Mouse (Mus musculus) kidney, adult 11 months (tissue): ENCODE results near the gene Adad1.

Source experiments
- DNase-seq: peaks from one replicate; pipeline ENCODE4 v3.0.0; 2022

Adad1 gene

DNA sequence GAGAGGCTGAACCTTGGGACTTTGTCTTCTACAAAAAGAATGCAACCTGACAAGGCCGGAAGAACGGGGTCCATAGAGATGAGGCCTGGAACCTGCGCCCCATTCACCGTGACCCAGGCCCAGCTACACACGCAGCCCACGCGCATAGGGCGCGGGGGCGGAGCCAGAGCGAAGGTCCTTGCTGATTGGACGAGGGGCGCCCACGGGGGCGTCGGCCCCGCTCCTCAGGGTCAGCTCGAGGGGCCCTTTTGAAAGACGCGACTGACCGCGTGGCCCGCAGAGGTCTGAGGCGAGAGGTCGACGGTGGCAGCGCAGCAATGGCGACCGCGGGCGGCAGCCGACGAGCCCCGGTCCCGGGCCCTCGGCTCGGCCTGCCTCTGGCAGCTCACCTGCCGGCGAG lies at the start of gene Adad1:
Gene Adad1 (plus strand): TSS at position 122 of the 400 bp plus-strand sequence.
- no peak for DNase-seq

DNA sequence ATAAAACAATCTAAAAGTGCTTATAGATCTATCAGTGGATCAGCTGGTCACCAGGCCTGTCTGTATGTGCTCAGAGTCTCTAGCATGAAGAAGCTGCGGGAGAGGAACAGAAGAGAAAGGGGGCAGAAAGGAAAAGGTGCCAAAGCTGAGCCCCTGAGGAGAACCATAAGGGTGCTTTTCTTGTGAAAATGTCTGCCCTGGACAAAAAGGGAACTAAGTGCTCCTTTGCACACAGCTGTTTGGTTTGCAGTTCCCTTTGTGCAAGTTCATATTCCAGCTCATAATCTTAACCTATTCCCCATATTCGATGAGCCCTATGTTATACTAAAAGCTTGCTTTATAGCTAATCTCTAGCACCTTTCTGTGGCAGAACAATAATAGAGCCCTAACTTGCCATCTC lies 25.3 kb upstream of the Adad1 start:
- no peak for DNase-seq

DNA sequence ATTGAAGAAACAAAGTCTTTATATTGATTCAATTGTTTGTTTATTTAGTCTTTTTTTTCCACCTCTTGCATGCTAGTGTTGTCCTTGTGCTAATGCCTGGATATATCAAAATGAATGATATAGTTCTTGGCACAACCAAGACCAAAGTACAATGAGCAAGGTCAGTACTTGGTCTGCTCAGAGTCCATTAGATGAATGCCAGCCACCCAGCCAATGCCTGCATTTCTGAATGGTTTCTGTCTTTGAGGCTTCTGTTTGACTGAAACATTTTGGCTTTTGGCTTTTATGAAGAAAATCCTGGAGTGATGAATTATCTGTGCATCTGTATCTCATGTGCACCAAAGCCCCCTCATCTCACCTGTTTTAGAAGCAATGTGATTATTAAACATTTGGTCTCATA lies 23.5 kb upstream of the Adad1 start:
- peak; percentile 5 for DNase-seq

DNA sequence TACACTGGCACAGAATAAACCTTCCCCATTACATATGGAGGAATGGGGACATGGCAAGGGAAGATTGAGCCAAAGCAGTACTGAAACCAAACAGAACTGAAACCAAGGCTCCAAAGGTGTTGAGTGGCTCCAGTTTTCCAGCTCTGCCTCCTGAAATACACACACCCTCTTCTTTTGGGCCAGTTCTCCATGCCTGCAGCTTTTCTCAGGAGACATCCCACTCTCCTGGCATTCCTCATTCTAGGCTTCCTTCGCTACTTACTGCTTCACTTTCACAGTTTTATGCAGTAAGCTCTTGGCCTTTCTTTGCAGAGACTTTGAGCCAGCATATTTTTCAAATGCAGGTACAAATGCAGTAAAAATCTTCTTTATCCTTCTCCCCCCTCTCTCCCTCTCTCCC lies 11.8 kb upstream of the Adad1 start:
- no peak for DNase-seq

DNA sequence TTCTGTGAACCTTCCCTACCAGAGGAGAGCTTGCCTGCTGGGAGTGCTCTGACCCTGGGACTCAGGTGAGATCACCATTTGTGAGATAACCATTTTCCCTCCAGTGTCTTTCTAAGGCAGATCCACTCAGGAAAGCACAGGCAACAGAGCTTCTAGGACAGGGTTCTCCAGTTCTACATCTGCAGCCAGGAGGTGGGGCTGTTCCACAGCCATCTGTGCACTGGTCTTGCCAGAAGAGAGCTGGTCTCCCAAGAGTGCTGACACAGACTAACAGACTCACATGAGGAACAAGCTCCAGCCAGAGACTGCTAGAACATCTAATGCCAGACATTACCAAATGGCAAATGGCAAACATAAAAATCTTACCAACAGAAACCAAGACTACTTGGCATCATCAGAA lies 9.9 kb downstream of the Adad1 start:
- DNase-seq: peak; percentile 64

DNA sequence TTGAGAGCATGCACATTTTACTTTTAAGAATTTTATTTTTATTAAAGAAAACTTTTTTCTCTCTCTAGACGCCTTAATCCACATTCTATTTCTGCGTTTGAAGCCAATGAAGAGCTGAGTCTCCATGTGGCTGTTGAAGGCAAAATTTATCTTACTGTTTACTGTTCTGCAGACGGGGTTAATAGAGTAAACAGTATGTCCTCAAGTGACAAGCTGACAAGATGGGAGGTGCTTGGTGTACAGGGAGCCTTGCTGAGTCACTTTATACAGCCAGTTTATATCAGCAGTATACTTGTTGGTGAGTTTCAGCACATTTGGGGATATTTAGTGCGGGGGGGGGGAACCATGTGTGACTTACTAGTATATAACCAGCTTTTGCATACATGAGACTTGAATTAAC lies 21.5 kb downstream of the Adad1 start:
- no peak for DNase-seq

DNA sequence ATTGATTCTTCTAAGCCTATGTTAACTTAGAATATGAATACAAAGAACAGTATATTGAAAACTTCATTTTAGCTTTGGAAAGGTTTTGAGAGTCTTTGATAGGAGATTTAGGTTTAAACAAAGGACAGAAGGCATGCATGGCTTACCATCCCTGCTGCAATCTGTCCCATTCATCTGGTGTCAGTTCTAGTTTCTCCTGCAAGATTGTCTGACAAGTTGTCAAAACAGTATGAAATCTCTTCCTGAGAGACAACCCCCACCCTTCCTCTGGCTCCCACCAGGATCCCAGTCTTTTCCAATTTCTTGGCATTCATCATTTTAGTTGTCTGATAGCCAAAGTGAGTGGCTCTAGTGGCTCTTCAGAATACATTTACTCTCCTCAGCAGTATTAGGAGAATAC lies 27.4 kb downstream of the Adad1 start:
- DNase-seq: no peak

DNA sequence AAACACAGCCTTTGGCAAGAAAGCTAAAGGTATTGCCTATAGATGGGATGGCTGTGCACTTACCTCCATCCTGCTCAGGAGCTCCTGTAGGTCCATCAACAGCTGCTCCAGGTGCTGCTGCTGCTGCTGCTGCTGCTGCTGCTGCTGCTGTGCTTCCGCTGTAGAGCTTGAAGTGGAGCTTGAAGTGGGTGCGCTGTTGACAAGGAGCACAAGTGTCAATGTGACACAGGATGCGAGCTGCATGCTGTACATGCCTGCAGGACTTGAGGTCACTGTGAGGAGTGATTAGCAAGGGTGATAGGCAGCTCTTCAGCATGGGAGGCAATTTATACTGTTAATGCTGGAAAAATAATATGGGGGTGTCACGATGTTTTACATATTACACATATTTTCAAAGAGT lies 62.3 kb downstream of the Adad1 start, which contains the start of gene Il2:
Gene Il2 (minus strand): TSS at position 305 of the 400 bp plus-strand sequence.
- no peak for DNase-seq

DNA sequence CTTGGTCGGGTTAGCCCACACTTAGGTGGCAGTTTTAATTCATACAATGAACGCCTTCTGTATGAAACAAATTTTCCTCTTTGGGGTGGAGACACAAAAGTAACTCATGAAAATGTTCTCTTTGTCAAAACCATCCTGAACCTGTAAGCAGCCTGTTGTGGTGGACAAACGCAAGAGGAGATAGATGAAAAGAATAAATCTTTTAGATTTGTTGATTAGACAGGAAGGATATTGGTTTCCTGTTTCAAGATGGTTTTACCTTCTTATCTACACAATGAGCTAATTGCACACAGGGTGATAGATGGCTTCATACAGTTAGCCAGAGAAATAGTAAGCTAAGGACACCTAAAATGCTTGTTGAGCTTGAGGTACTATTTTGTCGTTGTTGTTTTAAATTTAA lies 62.8 kb downstream of the Adad1 start:
- no peak for DNase-seq

DNA sequence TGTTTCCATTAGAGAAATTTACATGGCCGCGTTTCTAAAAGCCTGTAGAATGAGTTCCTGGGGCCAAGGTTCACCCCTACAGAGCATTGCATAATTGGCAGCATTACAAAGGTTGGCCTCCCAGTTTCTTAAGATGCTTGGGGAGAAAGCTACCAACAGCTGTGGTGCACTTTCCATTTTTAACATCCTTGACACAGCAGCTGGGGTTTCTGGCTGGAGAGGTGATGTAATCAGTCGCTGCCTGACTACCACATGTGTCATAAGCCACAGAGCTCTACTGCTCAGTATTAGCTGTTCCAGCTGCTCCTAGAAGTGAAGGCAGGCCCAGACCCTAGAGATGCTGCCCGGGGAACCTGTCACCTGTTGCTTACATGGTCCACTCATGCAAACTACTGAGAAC lies 64.9 kb downstream of the Adad1 start:
- DNase-seq: no peak

DNA sequence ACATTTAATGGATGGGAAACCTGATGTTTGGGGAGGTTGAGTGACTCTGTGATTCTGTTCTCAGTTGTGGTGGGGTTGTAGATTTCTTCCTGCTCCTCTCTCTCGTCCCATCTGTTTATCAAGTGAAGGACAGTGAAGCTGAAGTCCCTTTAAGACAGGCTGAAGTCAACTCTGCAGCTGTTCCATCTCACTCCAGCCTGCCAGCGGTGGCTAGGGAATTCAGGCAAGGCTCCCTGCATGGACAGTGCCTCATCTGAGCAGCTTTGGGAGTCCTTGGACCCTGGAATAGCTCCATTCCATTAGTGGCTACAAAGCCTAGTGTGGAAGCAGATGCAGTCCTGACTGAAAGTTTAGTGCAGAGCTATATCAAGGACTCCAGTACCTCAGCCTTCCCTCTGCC lies 65.7 kb downstream of the Adad1 start:
- DNase-seq: no peak

DNA sequence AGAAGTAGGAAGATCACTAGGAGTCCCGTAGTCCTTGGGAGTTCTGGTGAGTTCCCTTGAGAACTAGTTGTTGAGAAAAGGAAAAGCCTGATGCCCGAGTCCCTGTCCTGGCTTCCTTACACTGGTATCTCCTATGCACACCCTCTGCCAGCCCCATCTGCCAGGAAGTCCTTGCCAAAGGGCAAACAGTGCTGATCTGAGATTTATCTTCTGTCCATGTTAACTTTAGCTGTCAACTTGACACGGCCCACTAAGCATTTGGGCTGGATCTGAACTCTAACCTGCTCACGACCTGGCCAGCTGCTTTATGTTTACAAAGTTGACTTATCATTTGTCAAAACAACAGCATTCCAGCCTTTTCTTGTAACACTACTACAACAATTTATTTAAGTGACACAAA lies 73.9 kb downstream of the Adad1 start:
- DNase-seq: peak; percentile 9

DNA sequence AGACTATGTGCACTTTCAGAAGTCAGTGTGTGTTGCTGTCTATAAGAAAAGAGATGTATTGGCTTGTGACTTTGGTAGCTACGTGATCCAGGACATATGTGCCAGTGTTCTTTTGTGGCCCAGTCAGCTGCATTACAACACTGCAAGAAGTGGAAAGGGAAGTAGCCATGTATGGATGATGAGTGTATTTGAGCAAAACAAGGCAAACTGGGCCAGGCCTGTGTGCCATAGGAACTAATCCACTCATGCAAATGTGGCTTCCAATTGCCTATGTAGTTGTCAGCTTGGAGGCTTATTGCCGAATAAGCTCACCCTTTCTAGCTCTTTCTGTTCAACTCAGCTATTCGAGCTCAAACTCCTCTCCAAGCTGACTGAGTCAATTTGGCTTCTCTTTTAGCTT lies 75.9 kb downstream of the Adad1 start:
- no peak for DNase-seq

DNA sequence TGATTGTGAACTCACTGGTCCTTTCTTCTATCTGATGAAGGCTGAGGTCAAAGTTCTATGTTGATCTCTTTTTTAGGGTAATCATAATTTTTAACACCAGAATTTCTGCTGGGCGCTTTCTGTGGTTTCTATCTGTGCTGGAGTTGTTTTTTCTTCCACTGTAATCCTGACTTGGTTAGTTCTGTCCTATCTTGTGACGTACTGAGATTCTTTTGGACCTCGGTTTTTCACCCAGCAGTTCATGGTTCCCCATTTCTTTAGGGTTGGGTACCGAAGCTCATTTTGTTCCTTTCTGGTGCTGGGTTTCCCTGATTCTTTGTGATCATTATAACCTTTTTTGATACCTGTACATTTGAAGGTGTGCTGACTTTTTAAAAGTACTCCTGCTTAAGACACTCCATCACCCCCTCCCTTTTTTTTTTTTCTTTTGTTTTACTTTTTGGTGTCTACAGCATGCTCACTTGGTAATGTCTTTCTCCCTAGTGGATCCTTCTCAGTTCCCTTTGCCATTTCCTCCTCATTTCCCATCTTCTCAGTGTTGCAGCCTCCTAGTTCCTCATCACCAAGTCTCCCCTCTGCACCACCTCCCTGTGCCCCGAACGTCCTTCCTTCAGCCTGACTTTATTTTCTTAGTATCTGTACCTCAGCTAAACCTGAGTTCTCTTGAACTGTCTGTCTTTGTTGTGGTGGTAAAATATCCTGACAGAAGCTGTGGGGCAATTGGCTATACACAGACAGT lies 77.0 kb downstream of the Adad1 start:
- DNase-seq: no peak

DNA sequence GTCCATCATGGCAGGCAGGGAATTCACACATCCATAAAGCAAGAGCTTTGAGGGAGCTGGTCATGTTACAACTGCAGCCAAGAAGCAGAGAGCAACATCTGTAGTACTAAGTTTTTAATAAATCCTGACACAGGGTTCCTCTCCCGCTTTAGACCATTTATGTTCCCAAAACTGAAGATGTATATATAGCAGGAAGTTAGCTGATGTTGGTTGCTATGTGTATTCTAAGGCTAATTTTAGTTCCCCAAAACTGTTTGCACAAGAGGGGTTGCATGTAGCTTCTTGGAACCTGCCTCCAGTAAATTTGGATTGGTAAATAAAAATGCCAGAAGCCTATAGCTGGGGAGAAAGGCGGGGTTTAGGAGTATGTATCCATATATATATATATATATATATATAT lies 78.5 kb downstream of the Adad1 start:
- DNase-seq: no peak

DNA sequence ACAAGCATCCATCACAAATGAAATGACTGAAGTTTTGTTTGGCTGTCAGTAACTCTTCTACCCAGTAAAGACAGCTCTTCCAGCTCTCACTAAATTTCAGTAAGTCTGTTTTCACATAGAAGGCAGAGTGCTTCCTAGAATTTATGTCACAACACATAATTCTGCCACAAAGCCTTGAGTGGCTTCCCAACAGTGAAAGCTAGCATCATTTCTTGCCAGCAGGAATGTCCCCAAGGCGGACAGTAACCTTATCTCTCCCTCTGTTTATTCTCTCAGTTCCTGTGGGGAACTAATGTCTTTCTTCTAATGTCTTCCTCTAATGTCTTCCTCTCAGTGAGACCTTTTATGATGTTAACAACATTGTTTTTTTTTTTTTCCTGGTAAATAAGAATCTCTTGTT lies 81.7 kb downstream of the Adad1 start:
- DNase-seq: no peak

DNA sequence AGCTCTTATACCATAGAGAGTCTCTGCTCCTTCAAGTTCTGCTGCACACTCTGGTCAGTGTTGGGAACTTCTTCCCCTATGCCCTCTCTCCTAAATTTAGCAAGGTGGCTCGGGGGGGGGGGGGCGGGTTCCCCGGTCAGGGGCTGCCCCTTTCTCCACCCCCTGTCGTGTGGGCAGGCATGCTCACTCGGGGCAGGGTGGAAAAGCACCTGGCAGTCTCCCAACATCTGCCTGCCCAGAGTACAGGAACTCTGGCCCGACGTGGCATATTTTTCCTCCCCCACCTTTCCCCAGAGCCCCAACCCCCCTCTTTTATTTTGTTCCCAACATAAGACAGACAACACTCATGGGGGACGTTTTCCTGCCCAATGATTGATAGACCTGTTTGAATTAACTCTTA lies 83.1 kb downstream of the Adad1 start:
- DNase-seq: peak; percentile 26

DNA sequence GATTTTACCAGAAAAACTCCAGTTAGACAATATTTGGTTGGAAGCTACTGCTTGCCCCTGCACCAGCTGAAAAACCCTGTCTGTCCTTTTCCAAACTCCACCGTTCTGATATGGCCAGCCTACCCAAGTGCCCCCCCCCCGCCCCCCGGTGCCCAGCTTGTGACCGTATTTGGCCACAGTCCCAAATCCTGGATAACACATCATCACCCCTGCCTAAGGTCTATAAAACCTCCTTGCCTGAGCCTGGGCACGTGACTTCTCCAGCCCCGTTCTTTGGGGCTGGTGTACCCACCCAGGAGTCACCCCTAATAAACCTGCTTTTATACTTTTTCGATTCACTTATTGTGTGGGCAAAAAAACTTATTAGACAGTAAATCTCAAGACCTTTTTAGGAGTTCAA lies 83.5 kb downstream of the Adad1 start:
- DNase-seq: no peak

DNA sequence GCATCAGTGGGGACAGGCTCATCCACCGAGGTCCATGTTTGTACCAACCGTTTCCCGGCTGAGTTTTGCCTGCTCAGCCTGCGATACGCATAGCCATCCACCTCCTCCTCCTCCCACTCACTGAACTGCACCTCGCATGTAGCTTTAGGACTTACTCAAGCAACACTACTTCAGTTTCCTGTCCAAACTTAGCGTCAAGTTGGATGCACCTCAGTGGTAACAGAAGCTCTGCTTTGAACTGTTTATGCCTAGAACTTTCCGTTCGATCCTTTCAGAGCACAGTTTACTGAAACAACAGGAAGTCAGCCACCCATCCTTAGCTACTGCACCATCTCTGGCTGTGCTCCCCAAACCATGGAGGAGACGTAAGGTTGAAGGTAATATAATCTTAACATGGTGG lies 88.9 kb downstream of the Adad1 start:
- DNase-seq: no peak

DNA sequence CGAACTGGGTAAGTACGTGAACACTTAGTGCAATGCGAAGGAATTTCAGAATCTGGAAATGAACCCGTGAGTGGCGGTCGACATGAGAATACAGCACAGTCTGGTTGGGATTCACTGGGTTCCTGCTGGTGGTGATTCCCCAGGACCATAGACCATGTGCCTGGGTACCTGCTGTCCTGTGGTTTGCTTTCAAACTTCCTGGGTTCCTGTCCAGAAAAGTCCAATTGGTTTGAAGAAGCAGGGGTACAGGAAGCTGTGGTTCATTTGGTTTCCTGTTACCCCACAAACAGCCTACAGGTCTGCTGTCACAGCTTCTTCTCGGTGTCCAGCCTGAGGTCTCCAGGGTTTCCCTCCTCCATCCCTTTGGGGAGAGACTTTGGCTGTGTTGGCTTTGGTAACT lies 89.7 kb downstream of the Adad1 start:
- DNase-seq: no peak

DNA sequence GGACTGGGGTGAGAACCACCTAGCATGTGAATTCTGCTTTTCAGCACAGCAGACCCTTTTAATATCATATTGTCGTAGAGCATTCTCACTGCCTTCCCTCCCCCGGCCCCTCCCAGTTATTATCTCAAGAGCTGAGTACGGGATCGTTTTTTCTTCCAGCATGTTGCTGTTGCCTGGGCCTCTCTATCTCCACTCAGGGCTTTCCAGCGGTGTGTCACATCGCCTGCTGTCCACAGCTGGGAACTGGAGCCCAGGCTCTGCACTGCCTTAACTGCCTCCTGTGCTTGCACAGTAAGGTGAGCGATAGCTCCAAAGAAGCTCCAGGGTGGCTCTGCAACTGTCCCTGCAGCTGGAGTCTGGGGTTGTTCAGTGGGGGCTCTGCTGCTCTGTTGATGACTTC lies 91.1 kb downstream of the Adad1 start:
- DNase-seq: no peak

DNA sequence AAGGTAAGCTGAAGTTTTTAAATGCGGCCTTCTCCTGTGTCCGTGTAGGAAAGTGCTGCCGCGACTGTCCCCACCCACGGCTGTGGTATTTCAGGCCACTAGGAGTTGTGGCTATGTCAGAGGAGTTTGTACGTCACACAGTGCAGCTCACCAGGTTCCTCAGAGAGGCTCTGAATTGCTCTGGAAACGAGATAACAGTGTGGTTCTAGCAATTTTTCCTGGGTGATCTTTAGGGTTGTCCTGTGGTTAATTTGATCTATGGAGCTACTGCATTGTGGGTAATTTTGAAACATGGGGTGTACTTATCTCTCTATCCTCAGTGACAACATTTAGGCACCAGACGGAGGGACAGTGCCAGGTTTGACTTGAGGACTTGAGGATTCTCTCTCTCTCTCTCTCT lies 93.8 kb downstream of the Adad1 start:
- no peak for DNase-seq

DNA sequence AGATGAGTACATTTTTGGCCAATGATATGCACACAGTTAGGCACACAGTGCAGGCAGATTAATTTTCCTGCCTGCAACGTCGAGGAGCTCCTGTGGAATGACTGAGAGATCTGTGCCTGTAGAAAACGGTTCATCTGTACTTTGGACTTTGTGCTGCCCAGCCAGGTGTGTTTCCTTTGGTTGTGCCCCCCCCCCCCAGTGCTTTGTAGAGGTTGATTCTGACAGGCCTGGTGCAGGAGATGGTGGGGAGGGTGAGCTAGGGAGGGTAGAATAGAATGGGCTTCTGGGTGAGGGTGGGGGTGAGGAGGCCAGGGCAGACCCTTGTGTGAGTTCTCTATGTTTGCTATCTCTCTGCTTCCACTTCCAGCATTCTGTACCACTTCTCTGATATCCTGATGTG lies 94.9 kb downstream of the Adad1 start:
- peak; percentile 9 for DNase-seq

DNA sequence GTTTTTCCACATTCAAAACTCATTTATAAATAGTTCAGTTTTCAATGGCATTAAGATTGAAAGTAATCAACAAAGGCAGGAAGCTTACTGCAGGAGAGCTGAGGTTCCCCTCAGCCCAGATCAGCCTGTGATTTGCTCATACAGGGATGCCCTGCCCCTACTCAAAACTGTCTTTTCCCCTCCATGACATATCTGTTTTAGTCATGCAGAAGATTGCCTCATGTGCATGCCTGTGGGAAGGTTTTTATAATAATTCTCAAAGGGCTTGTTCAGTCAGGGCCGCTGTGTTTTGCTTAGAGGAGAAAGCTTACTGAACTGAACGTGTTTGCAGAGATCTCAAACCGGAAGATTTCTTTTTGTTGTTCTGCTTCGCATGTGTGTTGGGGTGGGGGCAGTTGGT lies 97.8 kb downstream of the Adad1 start:
- DNase-seq: no peak

DNA sequence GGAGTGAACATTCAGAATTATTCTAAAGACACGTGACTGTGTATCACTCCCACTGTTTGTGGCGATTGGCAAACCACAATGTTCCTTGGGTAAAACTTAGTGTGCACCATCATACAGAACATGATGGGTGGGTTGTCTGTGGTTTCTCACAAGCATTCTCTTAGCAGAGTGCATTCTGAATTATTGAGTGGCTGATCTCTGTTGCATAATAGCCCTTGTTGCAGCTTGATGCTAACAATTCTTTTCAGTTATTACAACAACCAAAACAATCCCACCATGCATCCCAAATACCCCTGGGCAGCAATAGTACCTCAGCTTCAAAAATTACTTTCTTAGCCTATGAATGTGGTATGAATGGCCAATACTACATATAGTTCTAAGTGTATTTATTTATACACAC lies 106.0 kb downstream of the Adad1 start:
- no peak for DNase-seq
